Mouse (Mus musculus) granulocyte monocyte progenitor cell, adult 5-6 weeks (primary cell): ENCODE measurements at regions not wholly inside any gene's neighbourhood (a gene's known extent, or its start where the extent isn't known, plus 50 kb on each side); places are given as distances from the start of the nearest gene placed in this dataset.

Source experiments
- ATAC-seq: replicated peaks from 2 replicates; pipeline ENCODE4 v1.8.0; 2016; ENCODE audit warnings: mild to moderate bottlenecking, moderate TSS enrichment, inconsistent platforms; ENCODE audit not compliant: poor library complexity, severe bottlenecking

GRCm38 (mm10) chr3:83540997-83541932, 224.9 kb upstream of the Sfrp2 start:
- ATAC-seq: no peak

- no peak for ATAC-seq
Observed at GRCm38 (mm10) chr3:83552516-83553139, 213.5 kb upstream of the Sfrp2 start.

- no peak for ATAC-seq
Observed at GRCm38 (mm10) chr3:83553858-83554257, 212.3 kb upstream of the Sfrp2 start.

- no peak for ATAC-seq
Observed at GRCm38 (mm10) chr3:83556788-83557515, 209.2 kb upstream of the Sfrp2 start.

GRCm38 (mm10) chr3:83562026-83562425, 204.1 kb upstream of the Sfrp2 start:
- no peak for ATAC-seq

- ATAC-seq: no peak
Observed at GRCm38 (mm10) chr3:83575526-83575925, 190.6 kb upstream of the Sfrp2 start.

GRCm38 (mm10) chr3:83576155-83576554, 190.0 kb upstream of the Sfrp2 start:
- no peak for ATAC-seq

- ATAC-seq: no peak
Observed at GRCm38 (mm10) chr3:83580766-83581165, 185.4 kb upstream of the Sfrp2 start.

- ATAC-seq: no peak
Observed at GRCm38 (mm10) chr3:83582256-83582655, 183.9 kb upstream of the Sfrp2 start.

GRCm38 (mm10) chr3:83583071-83583672, 182.9 kb upstream of the Sfrp2 start:
- no peak for ATAC-seq

GRCm38 (mm10) chr3:83586086-83586485, 180.0 kb upstream of the Sfrp2 start:
- ATAC-seq: no peak

GRCm38 (mm10) chr3:83586551-83586950, 179.6 kb upstream of the Sfrp2 start:
- no peak for ATAC-seq

GRCm38 (mm10) chr3:83589127-83589526, 177.0 kb upstream of the Sfrp2 start:
- no peak for ATAC-seq

- ATAC-seq: no peak
Observed at GRCm38 (mm10) chr3:83591206-83591605, 174.9 kb upstream of the Sfrp2 start.

- no peak for ATAC-seq
Observed at GRCm38 (mm10) chr3:83593321-83593720, 172.8 kb upstream of the Sfrp2 start.

- no peak for ATAC-seq
Observed at GRCm38 (mm10) chr3:83601506-83601905, 164.6 kb upstream of the Sfrp2 start.

GRCm38 (mm10) chr3:83609095-83609770, 156.9 kb upstream of the Sfrp2 start:
- ATAC-seq: no peak

GRCm38 (mm10) chr3:83620435-83620834, 145.7 kb upstream of the Sfrp2 start:
- ATAC-seq: no peak

GRCm38 (mm10) chr3:83633032-83633431, 133.1 kb upstream of the Sfrp2 start:
- ATAC-seq: no peak

- ATAC-seq: no peak
Observed at GRCm38 (mm10) chr3:83640433-83640832, 125.7 kb upstream of the Sfrp2 start.
